Mouse (Mus musculus) heart, postnatal 0 days (tissue): Measurements from ENCODE around the gene Ndrg3. TPM values are rescaled to one million over a fixed set of nuclear protein-coding genes. Genes with fewer than 3 reads are reported as not detected.
A peak's percentile ranks its signal among the peaks of the same experiment; 100 is the strongest.

Experiments used
- ATAC-seq: fragments of 200-750 bp; cut with Nextera tagmentation; 2 replicates; pipeline ENCODE4 v1.8.0; 2017; ENCODE audit warnings: low read depth, moderate number of reproducible peaks, moderate library complexity; ENCODE audit not compliant: insufficient read depth
- DNase-seq: peaks from one replicate; pipeline ENCODE4 v3.0.0-alpha.2; 2016; ENCODE audit warnings: low spot score
- H3K27ac ChIP-seq: fragments of 300-500 bp; sonication (generic); 2 replicates; pipeline ENCODE4 v1.5.1; 2014; ENCODE audit warnings: low read depth, mild to moderate bottlenecking
- H3K27me3 ChIP-seq: fragments of 300-500 bp; sonication (generic); 2 replicates; pipeline ENCODE4 v1.6.1; 2014; ENCODE audit warnings: low read length, mixed read lengths; ENCODE audit not compliant: control insufficient read depth, insufficient read depth
- H3K36me3 ChIP-seq: fragments of 300-500 bp; sonication (generic); replicated peaks from 2 replicates; pipeline ENCODE4 v1.6.1; 2014; ENCODE audit warnings: low read length, mixed read lengths; ENCODE audit not compliant: control insufficient read depth, insufficient read depth
- H3K4me1 ChIP-seq: fragments of 300-500 bp; sonication (generic); 2 replicates; pipeline ENCODE4 v1.6.1; 2014; ENCODE audit warnings: antibody characterized with exemption; ENCODE audit not compliant: control insufficient read depth, insufficient read depth
- H3K4me2 ChIP-seq: fragments of 300-500 bp; sonication (generic); 2 replicates; pipeline ENCODE4 v1.6.1; 2014; ENCODE audit warnings: low read depth, mild to moderate bottlenecking, low read length, moderate library complexity
- H3K4me3 ChIP-seq: fragments of 300-500 bp; sonication (generic); 2 replicates; pipeline ENCODE4 v1.5.1; 2014; ENCODE audit warnings: low read depth, low read length
- H3K9ac ChIP-seq: fragments of 300-500 bp; sonication (generic); replicated peaks from 2 replicates; pipeline ENCODE4 v1.6.1; 2014; ENCODE audit warnings: low read depth, low read length, mixed read lengths
- H3K9me3 ChIP-seq: fragments of 300-500 bp; sonication (generic); replicated peaks from 2 replicates; pipeline ENCODE4 v1.6.1; 2016; ENCODE audit warnings: low read length; ENCODE audit not compliant: control insufficient read depth
- CTCF ChIP-seq: IDR thresholded peaks from 2 replicates; pipeline ENCODE4 v1.5.1; 2016; ENCODE audit warnings: antibody characterized with exemption, control low read depth, low read depth
- EP300 ChIP-seq: IDR thresholded peaks from 2 replicates; pipeline ENCODE4 v1.6.1; 2016; ENCODE audit warnings: antibody characterized with exemption, low read depth
- WGBS: fragments of 180-500 bp; shearing (Covaris S2); extraction: QIAGEN DNeasy Blood & Tissue Kit; methylation state at CpG from one replicate; pipeline ENCODE4 v1.1.7; 2014; 5-methylcytosine and 5-hydroxymethylcytosine counted together
- polyA plus RNA-seq: library from polyadenylated mRNA; unstranded; fragments of >200 nt; fragmentation: Nextera tagmentation; extraction: Ambion mirVana; gene quantifications from 2 replicates; pipeline ENCODE4 v1.2.1, GENCODE M21; 2015
- total RNA-seq: library from RNA; depleted of rRNA; stranded (reverse); fragments of >200 nt; gene quantifications from 2 replicates; pipeline ENCODE4 v1.2.3, GENCODE M21; 2014; ENCODE audit warnings: low replicate concordance

The Ndrg3 gene
- total and polyA plus RNA-seq, 2 experiments from 2014 or later = 16.2 to 27.2 TPM

DNA sequence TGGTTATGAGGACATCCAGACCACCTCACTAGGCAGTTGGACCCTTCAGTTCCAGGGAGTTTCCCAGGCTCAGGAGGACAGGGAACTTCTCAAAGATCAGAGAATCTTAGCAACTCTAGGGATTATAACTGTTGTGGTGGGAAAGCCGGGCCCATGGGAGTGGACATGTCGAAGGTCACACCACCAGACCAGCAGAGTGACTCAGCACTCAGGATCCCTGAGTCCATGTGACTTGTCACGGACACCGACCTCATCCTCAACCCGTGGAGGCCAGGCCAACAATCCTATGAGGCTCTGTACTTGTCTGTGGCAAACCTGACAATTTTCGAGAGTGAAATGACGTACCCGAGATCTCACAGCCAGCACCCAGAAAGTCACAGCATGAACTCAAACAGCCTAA lies 44.5 kb upstream of the Ndrg3 start:
- Histone ChIP-seq H3K9me3 (no peaks in the 10 kb centered on the region), H3K36me3 (peaks cover 84% of the 10 kb centered on the region), H3K4me2 (no peak overlapping the region), H3K4me1 (no peaks in the 10 kb centered on the region), H3K9ac (no peak overlapping the region), H3K27me3 (no peaks in the 10 kb centered on the region), H3K27ac (no peak overlapping the region), H3K4me3 (no peak overlapping the region)
- TF ChIP-seq CTCF = no peak
- no peak for TF ChIP-seq EP300
- WGBS = 81% methylated on average over 8 of the region's 8 CpGs
- DNase-seq (no peak), ATAC-seq (no peak)

DNA sequence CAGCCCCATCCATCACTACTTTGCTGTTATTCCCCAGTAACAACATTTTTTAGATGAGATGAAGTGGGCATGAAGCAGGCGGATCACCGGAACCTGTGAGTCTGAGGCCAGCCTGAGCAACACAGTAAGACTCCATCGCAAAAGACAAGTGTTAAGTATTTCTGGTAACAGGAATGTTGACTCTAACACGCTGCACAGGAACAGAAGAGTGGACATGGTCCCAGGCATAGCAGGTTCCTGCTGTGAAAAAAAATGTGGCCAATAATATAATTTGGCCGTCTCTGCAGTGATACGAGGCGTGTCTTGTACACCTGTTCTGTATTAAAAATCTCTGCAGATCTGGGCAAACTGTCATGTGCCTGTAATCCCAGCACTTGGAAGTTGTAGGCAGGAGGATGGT lies 43.5 kb upstream of the Ndrg3 start:
- no peak overlapping the region for H3K27ac ChIP-seq

DNA sequence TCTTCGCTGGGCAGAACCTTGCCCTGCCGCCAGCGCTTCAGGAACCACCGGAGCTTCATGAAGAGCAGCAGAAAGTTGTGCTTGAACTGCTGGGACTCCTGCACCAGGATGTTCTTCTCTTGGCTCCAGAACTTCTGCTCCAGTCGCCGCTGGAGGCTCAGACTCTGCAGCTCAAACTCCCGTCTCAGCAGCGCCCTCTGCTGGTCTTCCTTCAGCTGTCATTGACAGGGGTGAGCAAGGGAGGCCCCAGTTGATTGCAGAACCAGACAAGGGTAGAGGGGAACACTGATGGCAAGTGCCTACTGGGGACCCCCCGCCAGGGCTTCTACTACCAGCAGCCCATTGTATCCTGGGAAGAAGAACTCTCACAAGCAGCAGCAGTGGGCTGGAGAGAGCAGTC lies 38.9 kb upstream of the Ndrg3 start:
- peak; percentile 87 for TF ChIP-seq CTCF
- TF ChIP-seq EP300 = no peak
- ATAC-seq = peak; percentile 59
- peaks cover 86% of the 10 kb centered on the region for H3K36me3 ChIP-seq

More for the DNA sequence above, 43.5 kb upstream of the Ndrg3 start:
- 87% methylated on average over 7 of the region's 7 CpGs for WGBS
- Histone ChIP-seq H3K9ac (no peak overlapping the region), H3K4me1 (no peaks in the 10 kb centered on the region), H3K9me3 (no peaks in the 10 kb centered on the region), H3K4me3 (no peak overlapping the region), H3K27me3 (no peaks in the 10 kb centered on the region), H3K36me3 (peaks cover 82% of the 10 kb centered on the region), H3K4me2 (no peak overlapping the region)
- ATAC-seq (no peak), DNase-seq (no peak)
- TF ChIP-seq CTCF = no peak
- no peak for TF ChIP-seq EP300

DNA sequence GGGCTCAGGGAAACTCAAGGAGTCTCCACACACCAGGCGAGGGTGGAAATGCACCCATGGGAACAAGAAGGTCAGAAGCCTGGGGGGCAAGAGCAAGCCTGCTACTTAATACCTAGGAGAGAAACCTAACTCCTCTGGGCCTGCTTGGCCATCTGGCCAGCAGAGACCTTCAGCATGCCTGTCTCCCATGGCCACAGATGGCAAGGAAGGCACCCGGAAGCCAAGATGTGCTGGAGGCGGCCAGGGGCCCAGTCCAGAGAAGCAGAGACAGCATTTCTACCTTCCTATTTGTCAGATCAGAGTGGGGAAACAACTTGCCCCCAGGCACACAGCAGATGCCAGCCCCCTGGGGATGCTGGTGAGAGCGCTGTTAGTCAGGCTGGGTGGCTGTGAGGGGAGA lies 36.4 kb upstream of the Ndrg3 start:
- Histone ChIP-seq H3K9ac (no peak overlapping the region), H3K4me3 (no peak overlapping the region), H3K4me1 (no peaks in the 10 kb centered on the region), H3K4me2 (no peak overlapping the region), H3K36me3 (peaks cover 92% of the 10 kb centered on the region), H3K27me3 (no peaks in the 10 kb centered on the region), H3K27ac (no peak overlapping the region), H3K9me3 (no peaks in the 10 kb centered on the region)
- WGBS = 95% methylated on average over 4 of the region's 4 CpGs
- TF ChIP-seq EP300 (no peak), CTCF (no peak)
- ATAC-seq (no peak), DNase-seq (no peak)

More for the DNA sequence above, 38.9 kb upstream of the Ndrg3 start:
- Histone ChIP-seq H3K4me1 (no peaks in the 10 kb centered on the region), H3K9me3 (no peaks in the 10 kb centered on the region), H3K9ac (no peak overlapping the region), H3K27ac (no peak overlapping the region), H3K27me3 (no peaks in the 10 kb centered on the region), H3K4me3 (no peak overlapping the region), H3K4me2 (no peak overlapping the region)
- 43% methylated on average over 9 of the region's 9 CpGs for WGBS
- peak; percentile 78 for DNase-seq

DNA sequence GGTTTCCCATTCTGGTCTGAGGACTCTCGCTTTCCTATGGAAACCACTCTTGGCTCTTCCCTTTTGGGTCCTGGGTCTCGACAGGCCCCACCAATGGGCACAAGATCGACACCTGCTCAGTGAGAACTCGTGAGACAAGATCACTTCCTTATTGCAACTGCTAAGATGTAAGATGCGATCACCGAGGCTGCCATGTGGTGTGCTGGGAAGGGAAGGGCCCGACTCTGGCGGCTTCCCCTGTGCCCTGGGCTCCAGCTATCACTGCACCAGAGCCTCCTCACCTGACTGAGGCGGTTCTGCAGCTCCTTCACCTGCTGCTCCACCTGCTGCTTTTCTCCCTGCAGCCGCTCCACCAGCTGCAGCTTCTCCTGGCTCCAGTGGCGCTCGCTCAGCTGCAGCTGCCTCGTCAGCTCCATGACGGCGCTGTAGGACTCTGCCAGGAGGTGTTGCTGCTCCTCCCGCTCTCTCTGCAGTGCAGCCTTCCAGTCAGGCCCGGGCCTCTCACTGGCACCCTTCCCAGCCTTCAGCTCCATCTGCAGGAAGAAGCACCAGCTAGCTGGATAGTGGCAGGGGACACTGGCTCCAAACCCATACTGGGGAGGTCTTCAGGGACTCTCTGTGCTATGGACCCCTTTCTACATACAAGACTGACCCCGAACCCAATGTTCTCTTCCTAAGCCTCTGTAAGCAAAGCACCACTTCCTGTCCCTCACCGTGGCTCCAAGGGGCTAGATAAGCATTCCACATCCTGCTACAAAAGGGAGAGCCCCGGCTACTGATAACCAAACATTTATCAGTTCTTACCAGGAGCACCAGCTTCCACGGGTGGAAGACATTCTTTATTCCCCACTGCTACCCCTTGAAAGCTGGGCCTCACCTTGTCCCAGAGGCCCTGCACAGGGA lies 35.5 kb upstream of the Ndrg3 start:
- ATAC-seq (peak; percentile 73), DNase-seq (peak; percentile 86)
- no peaks in the 10 kb centered on the region for H3K27me3 ChIP-seq
- peak overlapping the region; percentile 49 for H3K27ac ChIP-seq
- no peak overlapping the region for H3K9ac ChIP-seq
- peaks cover 92% of the 10 kb centered on the region for H3K36me3 ChIP-seq
- WGBS = 53% methylated on average over 21 of the region's 21 CpGs
- no peaks in the 10 kb centered on the region for H3K4me1 ChIP-seq
- H3K4me2 ChIP-seq = no peak overlapping the region
- no peak overlapping the region for H3K4me3 ChIP-seq
- no peaks in the 10 kb centered on the region for H3K9me3 ChIP-seq
- no peak for TF ChIP-seq EP300
- TF ChIP-seq CTCF = peak; percentile 25; the same call in 1 of the 2 replicates

DNA sequence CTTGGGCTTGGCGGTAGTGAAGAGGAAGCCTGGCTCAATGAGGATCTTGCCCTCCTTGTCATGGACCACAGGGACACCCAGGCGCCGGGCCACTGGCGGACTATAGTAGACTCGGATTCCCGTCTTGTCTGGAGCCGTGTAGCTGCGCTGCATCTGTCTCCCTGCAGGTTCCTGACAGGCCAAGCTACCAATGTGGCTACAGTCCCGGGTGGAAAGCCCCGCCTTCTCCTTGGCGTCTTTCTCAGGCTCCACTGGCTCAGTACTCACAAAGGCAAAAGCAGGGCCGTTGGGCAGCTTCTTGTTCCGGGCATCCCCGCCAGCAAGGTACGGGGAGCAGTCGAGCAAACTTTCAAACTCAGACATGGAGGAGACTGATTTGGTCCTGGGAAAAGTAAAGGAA lies 29.3 kb upstream of the Ndrg3 start:
- no peak for DNase-seq
- Histone ChIP-seq H3K36me3 (peaks cover 97% of the 10 kb centered on the region), H3K27me3 (no peaks in the 10 kb centered on the region), H3K4me1 (no peaks in the 10 kb centered on the region), H3K9me3 (no peaks in the 10 kb centered on the region), H3K4me2 (no peak overlapping the region), H3K4me3 (no peak overlapping the region), H3K9ac (no peak overlapping the region), H3K27ac (no peak overlapping the region)
- no peak for ATAC-seq
- 92% methylated on average over 16 of the region's 16 CpGs for WGBS
- TF ChIP-seq CTCF (no peak), EP300 (no peak)
